Mouse (Mus musculus) intestine, postnatal 0 days (tissue): ENCODE data around the gene Sh3gl3. TPM values are rescaled to one million over a fixed set of nuclear protein-coding genes. Genes with fewer than 3 reads are reported as not detected.

ENCODE experiments used
- ATAC-seq: fragments of 200-750 bp; cut with Nextera tagmentation; 2 replicates; pipeline ENCODE4 v1.8.0; 2017; ENCODE audit warnings: mild to moderate bottlenecking, moderate TSS enrichment, moderate library complexity
- H3K27ac ChIP-seq: fragments of 300-500 bp; sonication (generic); 2 replicates; pipeline ENCODE4 v1.5.1; 2014; ENCODE audit warnings: mild to moderate bottlenecking, low read depth, low read length, moderate library complexity
- H3K27me3 ChIP-seq: fragments of 300-500 bp; sonication (generic); replicated peaks from 2 replicates; pipeline ENCODE4 v1.6.1; 2014; ENCODE audit warnings: low read length, mixed read lengths; ENCODE audit not compliant: control insufficient read depth, insufficient read depth
- H3K36me3 ChIP-seq: fragments of 300-500 bp; sonication (generic); 2 replicates; pipeline ENCODE4 v1.6.1; 2014; ENCODE audit warnings: mild to moderate bottlenecking, moderate library complexity; ENCODE audit not compliant: control insufficient read depth, insufficient read depth
- H3K4me1 ChIP-seq: fragments of 300-500 bp; sonication (generic); replicated peaks from 2 replicates; pipeline ENCODE4 v1.6.1; 2014; ENCODE audit warnings: antibody characterized with exemption, low read length, mixed read lengths; ENCODE audit not compliant: control insufficient read depth, insufficient read depth
- H3K4me2 ChIP-seq: fragments of 300-500 bp; sonication (generic); replicated peaks from 2 replicates; pipeline ENCODE4 v1.6.1; 2014; ENCODE audit warnings: low read depth, mild to moderate bottlenecking, moderate library complexity
- H3K4me3 ChIP-seq: fragments of 300-500 bp; sonication (generic); 2 replicates; pipeline ENCODE4 v1.5.1; 2014; ENCODE audit warnings: low read depth, low read length
- H3K9ac ChIP-seq: fragments of 300-500 bp; sonication (generic); 2 replicates; pipeline ENCODE4 v1.6.1; 2014; ENCODE audit warnings: mild to moderate bottlenecking, low read depth, low read length
- H3K9me3 ChIP-seq: fragments of 300-500 bp; sonication (generic); 2 replicates; pipeline ENCODE4 v1.6.1; 2016; ENCODE audit warnings: mixed run types; ENCODE audit not compliant: control insufficient read depth
- CTCF ChIP-seq: sonication (generic); IDR thresholded peaks from 2 replicates; pipeline ENCODE4 v1.5.1; 2016; ENCODE audit warnings: low read depth, mild to moderate bottlenecking, control low read depth, antibody characterized with exemption, moderate library complexity
- WGBS: fragments of 180-500 bp; shearing (Covaris S2); extraction: QIAGEN DNeasy Blood & Tissue Kit; methylation state at CpG from one replicate; pipeline ENCODE4 v1.1.7; 2014; 5-methylcytosine and 5-hydroxymethylcytosine counted together
- polyA plus RNA-seq: library from polyadenylated mRNA; unstranded; fragments of >200 nt; fragmentation: Nextera tagmentation; extraction: Ambion mirVana; gene quantifications from 2 replicates; pipeline ENCODE4 v1.2.1, GENCODE M21; 2015

Gene Sh3gl3
- polyA plus RNA-seq, 1 experiment from 2014 or later, result 8.7 TPM

DNA sequence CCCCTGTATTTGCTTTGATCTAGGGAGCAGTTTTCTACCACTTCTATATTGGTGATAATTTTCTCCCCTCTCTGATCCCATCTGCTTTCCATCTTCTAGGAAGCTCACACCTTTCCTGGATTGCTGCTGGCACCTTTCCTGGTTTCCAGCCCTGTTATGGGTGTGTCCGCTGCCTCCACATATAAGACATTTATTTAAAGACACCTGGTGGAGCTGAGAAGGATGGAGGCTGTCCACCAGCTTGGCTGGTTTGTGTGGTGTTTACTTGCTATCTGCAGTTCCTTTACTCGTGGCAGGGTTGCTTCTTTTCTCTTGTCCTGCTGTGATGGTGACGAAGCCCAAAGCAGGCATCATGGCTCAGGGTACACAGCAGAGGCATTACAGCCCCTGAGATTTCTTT is 71.1 kb downstream of the Sh3gl3 start:
- Histone ChIP-seq H3K4me1 (no peaks in the 10 kb centered on the region), H3K27me3 (no peaks in the 10 kb centered on the region), H3K36me3 (no peaks in the 10 kb centered on the region), H3K4me3 (no peak overlapping the region), H3K4me2 (no peak overlapping the region), H3K9ac (no peak overlapping the region), H3K27ac (no peak overlapping the region), H3K9me3 (no peaks in the 10 kb centered on the region)
- WGBS, result 79% methylated on average over 3 of the region's 3 CpGs
- no peak for ATAC-seq
- TF ChIP-seq CTCF, result no peak

GRCm38 (mm10) chr7:82248953-82249695 is 75.5 kb downstream of the Sh3gl3 start:
- no peak for TF ChIP-seq CTCF
- Histone ChIP-seq H3K27ac (no peak overlapping the region), H3K4me2 (no peak overlapping the region), H3K9ac (no peak overlapping the region), H3K36me3 (no peaks in the 10 kb centered on the region), H3K4me1 (no peaks in the 10 kb centered on the region), H3K27me3 (no peaks in the 10 kb centered on the region), H3K4me3 (no peak overlapping the region), H3K9me3 (no peaks in the 10 kb centered on the region)
- 71% methylated on average over 10 of the region's 10 CpGs for WGBS
- no peak for ATAC-seq

DNA sequence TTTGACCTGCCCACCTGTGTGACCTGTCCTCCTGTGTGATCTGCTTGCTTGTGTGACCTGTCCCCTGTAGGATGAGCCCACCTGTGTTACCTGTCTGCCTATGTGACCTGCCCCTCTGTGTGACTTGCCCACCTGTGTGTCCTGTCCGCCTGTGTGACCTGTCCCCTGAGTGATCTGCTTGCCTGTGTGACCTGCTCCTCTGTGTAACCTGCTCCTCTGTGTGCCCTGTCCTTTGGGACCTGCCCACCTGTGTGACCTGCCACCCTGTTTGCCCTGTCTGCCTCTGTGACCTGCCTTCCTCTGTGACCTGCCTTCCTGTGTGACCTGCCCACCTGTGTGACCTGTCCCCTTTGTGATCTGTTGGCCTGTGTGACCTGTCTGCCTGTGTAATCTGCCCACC is 79.7 kb downstream of the Sh3gl3 start:
- no peak for ATAC-seq
- no peaks in the 10 kb centered on the region for H3K36me3 ChIP-seq
- H3K4me2 ChIP-seq, result no peak overlapping the region

DNA sequence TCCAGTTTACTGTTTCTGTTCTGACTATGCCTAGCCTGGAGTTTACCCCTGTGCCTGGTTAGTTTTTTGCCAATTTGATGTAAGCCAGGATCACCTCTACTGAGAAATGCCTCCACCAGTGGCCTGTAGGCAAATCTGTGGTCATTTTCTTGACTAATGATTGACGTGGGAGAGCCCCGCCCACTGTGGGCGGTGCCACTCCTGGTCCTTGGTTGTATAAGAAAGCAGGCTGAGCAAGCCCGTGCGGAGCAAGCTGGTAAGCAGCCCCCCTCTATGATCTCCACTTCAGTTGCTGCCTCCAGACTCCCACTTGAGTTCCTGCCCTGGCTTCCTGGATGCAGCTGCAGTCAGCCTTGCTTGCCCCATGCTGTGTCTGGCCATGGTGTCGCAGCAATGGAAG is 83.3 kb downstream of the Sh3gl3 start:
- H3K4me1 ChIP-seq, result no peaks in the 10 kb centered on the region
- no peaks in the 10 kb centered on the region for H3K27me3 ChIP-seq
- no peak overlapping the region for H3K27ac ChIP-seq
- H3K9me3 ChIP-seq, result no peaks in the 10 kb centered on the region
- no peak overlapping the region for H3K4me2 ChIP-seq
- H3K4me3 ChIP-seq, result no peak overlapping the region
- ATAC-seq, result no peak
- 76% methylated on average over 6 of the region's 6 CpGs for WGBS
- H3K36me3 ChIP-seq, result no peaks in the 10 kb centered on the region
- no peak overlapping the region for H3K9ac ChIP-seq
- TF ChIP-seq CTCF, result no peak

More for the DNA sequence above, 79.7 kb downstream of the Sh3gl3 start:
- no peak for TF ChIP-seq CTCF
- no peaks in the 10 kb centered on the region for H3K9me3 ChIP-seq
- no peak overlapping the region for H3K9ac ChIP-seq
- WGBS, result 78% methylated on average over 1 of the region's 1 CpGs
- H3K4me3 ChIP-seq, result no peak overlapping the region
- H3K4me1 ChIP-seq, result no peaks in the 10 kb centered on the region
- no peak overlapping the region for H3K27ac ChIP-seq
- H3K27me3 ChIP-seq, result no peaks in the 10 kb centered on the region

DNA sequence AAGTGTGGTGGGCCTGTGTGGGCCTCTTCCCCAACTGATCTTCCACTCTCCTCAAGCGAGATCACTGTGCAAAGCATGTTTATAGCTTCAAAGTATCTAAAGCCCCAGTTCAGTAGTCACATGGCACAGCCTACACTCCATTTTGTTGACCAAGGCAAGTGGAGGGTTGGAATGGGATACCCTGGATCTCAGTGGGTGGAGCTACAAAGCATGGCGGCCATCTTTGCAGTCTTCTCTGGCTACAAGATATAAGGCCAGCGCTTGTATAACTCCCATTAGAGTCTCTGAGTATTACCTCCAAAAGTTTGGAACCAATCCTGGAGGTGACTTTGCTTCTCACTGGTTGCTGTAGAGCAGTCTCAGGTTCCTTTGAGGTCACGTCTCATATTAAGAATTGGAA is 83.9 kb downstream of the Sh3gl3 start:
- Histone ChIP-seq H3K4me3 (no peak overlapping the region), H3K27me3 (no peaks in the 10 kb centered on the region), H3K27ac (no peak overlapping the region), H3K4me2 (no peak overlapping the region), H3K9ac (no peak overlapping the region), H3K4me1 (no peaks in the 10 kb centered on the region), H3K36me3 (no peaks in the 10 kb centered on the region), H3K9me3 (no peaks in the 10 kb centered on the region)
- 87% methylated on average over 4 of the region's 4 CpGs for WGBS
- TF ChIP-seq CTCF, result no peak
- ATAC-seq, result no peak

DNA sequence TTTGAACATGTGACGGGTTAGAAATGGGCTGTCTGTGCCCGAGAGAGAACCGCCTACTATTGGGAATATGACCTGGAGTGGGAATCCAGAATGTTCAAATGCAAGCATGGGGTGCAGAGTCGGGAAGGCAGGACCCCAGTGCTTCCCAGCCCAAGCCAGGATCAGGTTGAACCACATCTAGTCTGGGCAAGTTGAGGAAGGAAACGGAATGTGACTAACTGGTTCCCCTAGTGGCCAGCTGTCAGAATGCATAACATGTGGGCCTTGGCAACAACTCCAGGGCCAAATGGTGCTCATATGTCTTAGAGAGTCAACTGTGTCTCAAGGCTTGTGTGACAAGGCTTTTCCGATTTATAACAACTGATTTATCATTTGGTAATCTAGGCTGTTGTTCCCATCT is 86.6 kb downstream of the Sh3gl3 start:
- TF ChIP-seq CTCF, result peak; percentile 77
- 74% methylated on average over 6 of the region's 6 CpGs for WGBS

More for the DNA sequence above, 86.6 kb downstream of the Sh3gl3 start:
- H3K4me2 ChIP-seq, result no peak overlapping the region
- H3K27me3 ChIP-seq, result no peaks in the 10 kb centered on the region
- H3K27ac ChIP-seq, result no peak overlapping the region
- no peaks in the 10 kb centered on the region for H3K36me3 ChIP-seq
- H3K4me1 ChIP-seq, result no peaks in the 10 kb centered on the region
- no peak for ATAC-seq
- no peak overlapping the region for H3K9ac ChIP-seq
- no peaks in the 10 kb centered on the region for H3K9me3 ChIP-seq
- H3K4me3 ChIP-seq, result no peak overlapping the region
